Mouse (Mus musculus) lung, postnatal 0 days (tissue): Measurements from ENCODE around the gene E130114P18Rik. TPM values are rescaled to one million over a fixed set of nuclear protein-coding genes. Genes with fewer than 3 reads are reported as not detected.

Experiments used
- ATAC-seq: fragments of 200-750 bp; cut with Nextera tagmentation; 2 replicates; pipeline ENCODE4 v1.8.0; 2017; ENCODE audit warnings: moderate library complexity
- DNase-seq: peaks from one replicate; pipeline ENCODE4 v3.0.0-alpha.2; 2016; ENCODE audit warnings: low spot score
- H3K27ac ChIP-seq: fragments of 300-500 bp; sonication (generic); 2 replicates; pipeline ENCODE4 v1.5.1; 2014; ENCODE audit warnings: antibody characterized with exemption, mild to moderate bottlenecking, low read length, mixed read lengths
- H3K27me3 ChIP-seq: fragments of 300-500 bp; sonication (generic); replicated peaks from 2 replicates; pipeline ENCODE4 v1.6.1; 2014; ENCODE audit warnings: low read length, mixed read lengths; ENCODE audit not compliant: insufficient read depth
- H3K36me3 ChIP-seq: fragments of 300-500 bp; sonication (generic); 2 replicates; pipeline ENCODE4 v1.6.1; 2014; ENCODE audit warnings: low read length, mixed read lengths; ENCODE audit not compliant: insufficient read depth
- H3K4me1 ChIP-seq: fragments of 300-500 bp; sonication (generic); 2 replicates; pipeline ENCODE4 v1.6.1; 2014; ENCODE audit warnings: antibody characterized with exemption, low read depth, low read length, mixed read lengths; ENCODE audit not compliant: insufficient read depth
- H3K4me2 ChIP-seq: fragments of 300-500 bp; sonication (generic); replicated peaks from 2 replicates; pipeline ENCODE4 v1.6.1; 2014; ENCODE audit warnings: low read depth, mild to moderate bottlenecking, low read length, moderate library complexity, mixed read lengths
- H3K4me3 ChIP-seq: fragments of 300-500 bp; sonication (generic); 2 replicates; pipeline ENCODE4 v1.5.1; 2014; ENCODE audit warnings: low read depth, low read length
- H3K9ac ChIP-seq: fragments of 300-500 bp; sonication (generic); replicated peaks from 2 replicates; pipeline ENCODE4 v1.6.1; 2014; ENCODE audit warnings: low read depth, mild to moderate bottlenecking
- H3K9me3 ChIP-seq: fragments of 300-500 bp; sonication (generic); 2 replicates; pipeline ENCODE4 v1.6.1; 2016; ENCODE audit warnings: low read length, mixed read lengths
- CTCF ChIP-seq: IDR thresholded peaks from 2 replicates; pipeline ENCODE4 v1.5.1; 2016; ENCODE audit warnings: antibody characterized with exemption, mild to moderate bottlenecking
- EP300 ChIP-seq: IDR thresholded peaks from 2 replicates; pipeline ENCODE4 v1.6.1; 2016; ENCODE audit warnings: antibody characterized with exemption, mild to moderate bottlenecking, control low read depth
- WGBS: fragments of 180-500 bp; shearing (Covaris S2); extraction: QIAGEN DNeasy Blood & Tissue Kit; methylation state at CpG from one replicate; pipeline ENCODE4 v1.1.7; 2014; 5-methylcytosine and 5-hydroxymethylcytosine counted together
- polyA plus RNA-seq: library from polyadenylated mRNA; unstranded; fragments of >200 nt; fragmentation: Nextera tagmentation; extraction: Ambion mirVana; gene quantifications from 2 replicates; pipeline ENCODE4 v1.2.1, GENCODE M21; 2015

The E130114P18Rik gene
- polyA plus RNA-seq, 1 experiment from 2014 or later: 0.76 TPM

DNA sequence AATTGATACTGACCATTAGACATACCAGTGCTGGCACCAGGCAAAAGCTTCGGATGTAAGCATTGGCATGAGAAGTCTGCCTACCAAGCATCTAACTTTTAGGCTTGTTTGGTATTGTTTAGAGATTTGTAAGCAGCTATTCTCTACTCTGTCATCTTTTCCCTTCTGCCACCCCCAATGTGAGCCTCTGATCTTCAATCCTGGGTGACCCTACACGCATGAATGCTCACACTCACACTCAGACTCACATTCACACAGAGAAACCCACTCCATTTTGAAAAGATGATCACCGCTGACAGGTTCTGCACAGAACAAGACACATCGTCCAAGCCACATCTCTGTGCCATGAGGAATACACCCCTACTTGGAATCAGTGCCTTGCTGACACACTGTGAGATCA, 84.8 kb downstream of the E130114P18Rik start:
- Histone ChIP-seq H3K27ac (no peak overlapping the region), H3K27me3 (no peaks in the 10 kb centered on the region), H3K36me3 (no peaks in the 10 kb centered on the region), H3K9me3 (no peaks in the 10 kb centered on the region), H3K4me1 (peaks cover 5% of the 10 kb centered on the region), H3K4me3 (no peak overlapping the region), H3K9ac (no peak overlapping the region), H3K4me2 (no peak overlapping the region)
- TF ChIP-seq CTCF (no peak), EP300 (no peak)
- DNase-seq (no peak), ATAC-seq (no peak)
- WGBS: 88% methylated on average over 4 of the region's 4 CpGs

DNA sequence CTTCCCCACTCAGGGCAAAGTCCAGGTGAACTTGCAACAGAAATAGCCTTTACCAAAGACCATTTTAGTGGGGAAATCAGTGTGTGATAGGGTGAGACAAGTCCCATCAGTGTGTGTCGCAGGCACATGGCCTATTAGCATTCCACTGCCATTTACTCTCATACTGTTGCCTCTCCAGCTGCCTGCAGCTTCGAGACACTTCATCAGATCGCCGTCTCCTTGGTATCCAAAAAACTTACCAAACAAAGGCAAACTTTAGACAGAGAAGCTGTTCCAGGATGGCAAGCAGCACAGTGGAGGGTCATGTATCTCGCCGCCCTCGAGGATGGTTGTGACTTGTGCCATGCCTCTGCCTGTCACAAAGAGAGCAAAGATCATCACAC, 87.5 kb downstream of the E130114P18Rik start:
- H3K27me3 ChIP-seq: no peaks in the 10 kb centered on the region
- ATAC-seq (peak; percentile 76), DNase-seq (no peak)
- no peaks in the 10 kb centered on the region for H3K36me3 ChIP-seq
- WGBS: 50% methylated on average over 7 of the region's 7 CpGs
- TF ChIP-seq EP300: peak; percentile 54
- TF ChIP-seq CTCF: peak; percentile 2; the same call in 1 of the 2 replicates
- no peak overlapping the region for H3K4me3 ChIP-seq
- no peak overlapping the region for H3K9ac ChIP-seq
- H3K27ac ChIP-seq: peak overlapping the region; percentile 57
- H3K9me3 ChIP-seq: no peaks in the 10 kb centered on the region
- no peak overlapping the region for H3K4me2 ChIP-seq
- H3K4me1 ChIP-seq: peaks cover 5% of the 10 kb centered on the region

DNA sequence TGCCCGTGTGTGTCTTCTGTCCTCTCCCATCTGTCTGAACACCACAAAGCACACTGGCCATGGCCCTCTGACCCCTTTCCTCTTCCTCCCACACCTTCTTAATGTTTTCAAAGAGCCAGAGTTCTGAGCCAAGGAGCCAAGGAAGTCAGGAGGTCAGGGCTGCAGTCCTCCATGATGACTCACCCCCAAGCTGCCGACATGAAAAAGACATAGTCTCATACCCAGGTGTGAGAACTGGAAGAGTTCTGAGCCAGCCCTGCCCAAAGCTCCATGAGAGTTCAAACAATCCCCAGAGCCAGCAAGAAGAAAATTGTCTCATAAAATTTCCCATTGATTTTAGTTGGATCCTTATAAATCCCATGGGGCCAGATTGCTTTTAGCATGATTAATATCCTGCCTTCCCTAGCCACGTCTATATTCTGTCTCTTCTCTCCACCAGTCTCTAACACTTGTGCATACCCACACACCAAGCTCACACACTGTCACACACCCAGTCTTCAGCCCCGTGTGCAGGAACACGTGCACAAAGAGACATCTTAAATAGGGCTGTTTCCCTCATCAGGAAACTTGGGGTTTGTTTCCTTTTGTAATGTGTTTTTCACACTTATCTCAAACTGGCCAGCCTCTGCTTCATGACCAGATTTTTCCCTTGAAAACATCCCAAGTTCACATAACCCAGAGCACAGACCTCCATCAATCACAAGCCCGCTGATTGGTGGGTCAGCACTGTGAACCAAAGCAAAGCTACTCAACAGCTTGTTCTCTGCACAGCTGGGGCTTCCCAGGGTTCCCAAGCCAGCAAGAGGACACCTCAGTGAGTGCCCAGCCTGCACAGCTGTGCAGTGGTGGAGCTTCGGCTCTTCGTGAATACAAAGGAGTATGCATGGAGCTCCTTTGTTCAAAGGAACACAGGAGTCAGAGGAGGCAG, 88.2 kb downstream of the E130114P18Rik start:
- Histone ChIP-seq H3K27me3 (no peaks in the 10 kb centered on the region), H3K9ac (no peak overlapping the region), H3K4me3 (no peak overlapping the region), H3K4me1 (peaks cover 5% of the 10 kb centered on the region), H3K36me3 (no peaks in the 10 kb centered on the region), H3K9me3 (no peaks in the 10 kb centered on the region), H3K27ac (peak overlapping the region; percentile 57), H3K4me2 (no peak overlapping the region)
- WGBS: 35% methylated on average over 8 of the region's 8 CpGs
- ATAC-seq (peak; percentile 91), DNase-seq (peak; percentile 79)
- no peak; the same call in 1 of the 2 replicates for TF ChIP-seq EP300
- TF ChIP-seq CTCF: no peak

DNA sequence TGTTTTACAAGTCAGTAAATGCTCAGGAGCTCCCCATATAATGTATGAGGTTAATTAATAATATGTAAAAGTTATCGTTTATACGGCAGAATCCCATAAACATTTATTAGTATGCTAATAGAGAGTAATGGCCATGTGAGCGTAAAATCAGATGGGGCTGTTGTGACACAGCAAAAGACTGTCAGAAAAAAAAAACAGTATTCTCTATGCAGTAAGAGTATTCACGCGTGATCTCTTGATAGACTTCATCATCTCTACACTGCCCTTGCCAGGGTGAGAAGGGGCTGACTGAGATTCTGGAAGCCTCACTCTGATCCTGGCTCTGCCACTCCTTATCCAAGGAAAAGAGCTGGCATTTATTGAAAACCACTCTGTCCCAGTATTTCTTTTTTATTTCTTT, 91.9 kb downstream of the E130114P18Rik start:
- Histone ChIP-seq H3K9ac (no peak overlapping the region), H3K4me1 (peaks cover 5% of the 10 kb centered on the region), H3K9me3 (no peaks in the 10 kb centered on the region), H3K4me3 (no peak overlapping the region), H3K4me2 (no peak overlapping the region), H3K27ac (no peak overlapping the region), H3K36me3 (no peaks in the 10 kb centered on the region), H3K27me3 (no peaks in the 10 kb centered on the region; the same call in 1 of the 2 replicates)
- no peak for DNase-seq
- 95% methylated on average over 5 of the region's 5 CpGs for WGBS
- TF ChIP-seq EP300: no peak
- TF ChIP-seq CTCF: no peak
- ATAC-seq: no peak

GRCm38 (mm10) chr4:97676579-97676937, 101.3 kb downstream of the E130114P18Rik start:
- no peak for TF ChIP-seq CTCF
- TF ChIP-seq EP300: no peak
- no peak for ATAC-seq
- H3K4me1 ChIP-seq: no peaks in the 10 kb centered on the region
- no peak for DNase-seq
- no peak overlapping the region for H3K4me2 ChIP-seq
- H3K27ac ChIP-seq: no peak overlapping the region
- no peak overlapping the region for H3K9ac ChIP-seq
- no peaks in the 10 kb centered on the region; the same call in 1 of the 2 replicates for H3K27me3 ChIP-seq
- WGBS: 28% methylated on average over 2 of the region's 2 CpGs
- no peaks in the 10 kb centered on the region for H3K36me3 ChIP-seq
- no peaks in the 10 kb centered on the region for H3K9me3 ChIP-seq
- no peak overlapping the region for H3K4me3 ChIP-seq

GRCm38 (mm10) chr4:97675741-97676578, 101.9 kb downstream of the E130114P18Rik start:
- peak; percentile 61 for DNase-seq
- WGBS: 35% methylated on average over 16 of the region's 16 CpGs
- Histone ChIP-seq H3K27ac (no peak overlapping the region), H3K9ac (no peak overlapping the region), H3K4me3 (no peak overlapping the region), H3K9me3 (no peaks in the 10 kb centered on the region), H3K4me1 (no peaks in the 10 kb centered on the region), H3K4me2 (no peak overlapping the region), H3K27me3 (no peaks in the 10 kb centered on the region), H3K36me3 (no peaks in the 10 kb centered on the region)
- ATAC-seq: peak; percentile 46; the same call in 1 of the 2 replicates
- TF ChIP-seq EP300: no peak
- peak; percentile 64 for TF ChIP-seq CTCF
